Mouse (Mus musculus) midbrain, embryonic 11.5 days (tissue): ENCODE measurements around the gene Snrpd3. TPM values are rescaled to one million over a fixed set of nuclear protein-coding genes. Genes with fewer than 3 reads are reported as not detected.
A peak's percentile ranks its signal among the peaks of the same experiment; 100 is the strongest.
"Not testable (repeated sequence)": the region's sequence is repeated elsewhere in the genome, so short reads cannot be mapped to it uniquely, and the experiment has no call there.

Experiments used
- ATAC-seq: fragments of 200-750 bp; cut with Nextera tagmentation; 2 replicates; pipeline ENCODE4 v1.8.0; 2017; ENCODE audit warnings: moderate TSS enrichment, moderate library complexity; ENCODE audit not compliant: low FRiP score
- DNase-seq: peaks from one replicate; pipeline ENCODE4 v3.0.0; 2015; ENCODE audit warnings: low spot score; ENCODE audit errors: missing footprints
- H3K27ac ChIP-seq: fragments of 300-500 bp; sonication (generic); 2 replicates; pipeline ENCODE4 v1.5.1; 2014; ENCODE audit warnings: low read depth, low read length
- H3K27me3 ChIP-seq: fragments of 300-500 bp; sonication (generic); 2 replicates; pipeline ENCODE4 v1.6.1; 2014; ENCODE audit warnings: mild to moderate bottlenecking, low read length, moderate library complexity, mixed read lengths; ENCODE audit not compliant: control insufficient read depth, insufficient read depth
- H3K36me3 ChIP-seq: fragments of 300-500 bp; sonication (generic); 2 replicates; pipeline ENCODE4 v1.6.1; 2014; ENCODE audit warnings: mild to moderate bottlenecking, low read length, moderate library complexity, mixed read lengths; ENCODE audit not compliant: control insufficient read depth, insufficient read depth
- H3K4me1 ChIP-seq: fragments of 300-500 bp; sonication (generic); 2 replicates; pipeline ENCODE4 v1.6.1; 2014; ENCODE audit warnings: low read length; ENCODE audit not compliant: control insufficient read depth, insufficient read depth
- H3K4me2 ChIP-seq: fragments of 300-500 bp; sonication (generic); 2 replicates; pipeline ENCODE4 v1.6.1; 2014; ENCODE audit warnings: mild to moderate bottlenecking, moderate library complexity
- H3K4me3 ChIP-seq: fragments of 300-500 bp; sonication (generic); 2 replicates; pipeline ENCODE4 v1.5.1; 2014; ENCODE audit warnings: low read depth, low read length
- H3K9ac ChIP-seq: fragments of 300-500 bp; sonication (generic); 2 replicates; pipeline ENCODE4 v1.6.1; 2014; ENCODE audit warnings: low read length
- H3K9me3 ChIP-seq: fragments of 300-500 bp; sonication (generic); 2 replicates; pipeline ENCODE4 v1.6.1; 2016; ENCODE audit warnings: low read length; ENCODE audit not compliant: control insufficient read depth
- WGBS: fragments of 180-500 bp; shearing (Covaris S2); extraction: QIAGEN DNeasy Blood & Tissue Kit; methylation state at CpG from one replicate; pipeline ENCODE4 v1.1.7; 2014; 5-methylcytosine and 5-hydroxymethylcytosine counted together
- polyA plus RNA-seq: library from polyadenylated mRNA; unstranded; fragments of >200 nt; fragmentation: Nextera tagmentation; extraction: Ambion mirVana; gene quantifications from 2 replicates; pipeline ENCODE4 v1.2.1, GENCODE M21; 2014

Snrpd3 gene
- polyA plus RNA-seq, 1 experiment from 2014 or later: 208 TPM

DNA sequence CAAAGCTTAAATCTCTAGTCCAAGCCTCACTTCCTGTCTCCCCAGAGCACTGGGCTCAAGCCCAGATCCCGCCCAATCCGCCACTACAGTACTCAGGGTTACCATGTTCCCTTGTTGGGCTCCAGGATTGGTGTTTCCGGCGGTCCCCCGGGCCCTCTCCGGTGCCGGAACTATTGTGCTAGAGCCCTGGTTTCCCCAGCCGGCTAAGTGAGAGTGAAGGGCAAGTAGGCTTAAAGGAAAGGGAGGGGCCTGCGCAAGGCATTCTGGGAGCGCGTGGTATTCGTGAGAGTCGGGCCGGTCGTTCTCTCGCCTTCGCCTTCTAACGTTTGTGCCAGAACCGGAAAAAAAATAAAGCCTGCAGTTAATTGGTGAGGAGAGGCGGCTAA is 400 bp downstream of the Snrpd3 start, which contains the start of gene Gucd1:
Gene Gucd1, minus strand, starts transcription at position 215 of the 386 bp plus-strand sequence.
- ATAC-seq (peak; percentile 90), DNase-seq (peak; percentile 99)
- under 1% methylated on average over 20 of the region's 20 CpGs for WGBS
- Histone ChIP-seq H3K9ac (peak within 1 kb of the TSS; percentile 76), H3K4me1 (peaks cover 14% of the 10 kb centered on the region), H3K4me3 (peak within 1 kb of the TSS; percentile 71), H3K27me3 (no peaks in the 10 kb centered on the region), H3K9me3 (no peaks in the 10 kb centered on the region), H3K36me3 (peaks cover 4% of the 10 kb centered on the region), H3K27ac (peak within 1 kb of the TSS; percentile 92), H3K4me2 (peak within 1 kb of the TSS; percentile 69)

DNA sequence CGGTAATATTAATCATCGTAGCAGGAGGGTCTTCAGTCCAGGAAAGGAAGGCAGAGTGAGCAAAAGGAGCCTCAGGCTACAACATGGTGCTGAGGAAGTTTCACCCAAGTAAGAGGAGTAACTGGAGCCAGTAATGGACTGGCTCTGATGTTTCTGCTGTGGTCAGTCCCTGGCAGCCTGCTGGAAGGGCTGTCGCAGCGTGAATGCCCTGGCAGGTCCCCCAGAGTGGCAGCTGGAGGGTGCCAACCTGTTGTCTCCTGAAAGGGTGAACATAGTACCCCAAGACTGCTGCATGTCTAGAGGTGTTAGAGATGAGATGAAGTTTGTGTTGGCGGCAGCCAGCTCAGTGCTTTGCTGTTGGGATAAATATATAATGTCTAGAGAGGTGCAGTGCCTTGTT is 3.2 kb downstream of the Snrpd3 start:
- H3K27me3 ChIP-seq: no peaks in the 10 kb centered on the region
- H3K36me3 ChIP-seq: peaks cover 16% of the 10 kb centered on the region
- no peak overlapping the region for H3K9ac ChIP-seq
- H3K4me3 ChIP-seq: no peak overlapping the region
- H3K27ac ChIP-seq: no peak overlapping the region
- H3K4me1 ChIP-seq: peaks cover 14% of the 10 kb centered on the region
- ATAC-seq (no peak), DNase-seq (no peak)
- H3K4me2 ChIP-seq: no peak overlapping the region
- no peaks in the 10 kb centered on the region for H3K9me3 ChIP-seq
- 92% methylated on average over 5 of the region's 5 CpGs for WGBS

- Histone ChIP-seq H3K27me3 (no peaks in the 10 kb centered on the region), H3K27ac (no peak overlapping the region), H3K9me3 (no peaks in the 10 kb centered on the region), H3K36me3 (peaks cover 16% of the 10 kb centered on the region), H3K4me2 (no peak overlapping the region), H3K9ac (no peak overlapping the region), H3K4me1 (peaks cover 4% of the 10 kb centered on the region; the same call in 1 of the 2 replicates), H3K4me3 (no peak overlapping the region)
- ATAC-seq (no peak), DNase-seq (no peak)
- WGBS: 92% methylated on average over 4 of the region's 4 CpGs
Measured at GRCm38 (mm10) chr10:75521643-75522042, 4.3 kb downstream of the Snrpd3 start.

DNA sequence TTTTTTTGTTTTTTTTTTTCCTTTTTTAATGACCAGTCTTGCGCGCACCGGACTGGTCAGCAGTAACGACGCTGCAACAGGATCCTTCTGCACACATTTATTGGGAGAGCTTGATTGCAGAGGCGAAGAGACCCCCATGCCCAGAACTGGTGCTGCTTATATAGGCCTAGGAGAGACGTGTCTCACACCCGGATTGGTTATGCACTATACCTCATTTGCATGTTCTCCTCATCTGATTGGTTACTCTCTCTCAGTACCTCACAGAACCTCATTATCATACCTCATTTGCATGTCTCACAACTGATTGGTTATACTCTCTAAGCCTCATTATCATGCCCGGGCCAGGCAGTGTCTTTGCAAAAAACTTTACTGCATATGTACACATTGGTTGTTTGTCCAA is 8.1 kb downstream of the Snrpd3 start:
- not testable (repeated sequence) for H3K9me3 ChIP-seq, ATAC-seq, DNase-seq, H3K4me2 ChIP-seq, H3K9ac ChIP-seq, H3K4me3 ChIP-seq, H3K27ac ChIP-seq, H3K27me3 ChIP-seq, H3K4me1 ChIP-seq
- 95% methylated on average over 9 of the region's 9 CpGs for whole genome bisulfite sequencing
- H3K36me3 ChIP-seq: peaks cover 16% of the 10 kb centered on the region

DNA sequence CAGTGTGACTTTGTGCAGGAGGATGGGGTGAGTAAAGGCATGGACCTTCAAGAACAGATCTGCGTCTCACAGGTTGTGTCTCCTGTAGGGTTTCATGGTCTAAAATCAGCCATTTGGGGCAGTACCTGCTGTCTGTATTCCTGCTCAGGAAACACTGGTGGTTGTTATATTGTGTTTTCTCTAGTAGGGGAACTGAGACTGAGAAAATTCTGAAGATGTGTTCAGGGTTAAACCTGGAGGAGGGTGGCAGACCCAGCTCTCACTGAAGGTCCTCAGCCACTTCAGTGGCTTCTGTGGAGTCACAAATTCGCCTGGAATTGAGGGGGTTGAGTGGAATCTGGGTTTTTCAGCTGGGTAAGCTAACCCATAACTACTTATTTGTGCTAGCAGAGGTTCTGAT is 13.0 kb downstream of the Snrpd3 start:
- H3K9me3 ChIP-seq: no peaks in the 10 kb centered on the region
- DNase-seq (no peak), ATAC-seq (no peak)
- H3K4me2 ChIP-seq: no peak overlapping the region
- no peak overlapping the region for H3K27ac ChIP-seq
- WGBS: 87% methylated on average over 2 of the region's 2 CpGs
- no peak overlapping the region for H3K4me3 ChIP-seq
- peaks cover 9% of the 10 kb centered on the region for H3K36me3 ChIP-seq
- no peaks in the 10 kb centered on the region for H3K27me3 ChIP-seq
- no peak overlapping the region for H3K9ac ChIP-seq
- no peaks in the 10 kb centered on the region for H3K4me1 ChIP-seq

DNA sequence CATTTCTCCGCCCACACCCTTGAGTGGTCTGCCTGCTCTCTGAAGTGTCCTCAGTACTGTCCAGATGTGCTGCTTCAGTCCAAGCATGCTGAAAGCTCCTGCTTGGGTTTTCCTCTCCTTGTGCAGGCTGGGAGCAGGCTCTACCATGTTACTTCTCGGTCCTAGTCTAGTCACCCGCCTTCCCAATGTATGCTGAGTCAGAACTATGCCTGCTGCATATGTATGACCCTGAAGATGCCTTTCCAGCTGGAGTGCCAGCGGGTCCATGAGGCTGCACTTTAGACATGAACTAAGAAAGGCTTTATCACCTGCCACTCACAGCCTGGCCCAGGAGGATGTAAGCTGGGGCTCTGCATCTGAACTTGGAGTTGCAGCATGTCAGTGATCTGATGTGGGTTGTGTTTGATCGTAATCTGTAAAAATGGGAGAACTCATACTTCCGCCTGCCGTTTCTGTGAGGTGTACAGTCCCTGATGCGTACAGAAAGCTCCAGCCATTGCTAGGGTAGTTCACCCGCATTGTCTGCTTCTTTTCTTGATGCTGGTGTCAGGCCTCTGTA is 14.3 kb downstream of the Snrpd3 start:
- Histone ChIP-seq H3K4me3 (no peak overlapping the region), H3K27ac (no peak overlapping the region), H3K9ac (no peak overlapping the region), H3K4me1 (no peaks in the 10 kb centered on the region), H3K36me3 (peaks cover 18% of the 10 kb centered on the region), H3K4me2 (no peak overlapping the region), H3K9me3 (no peaks in the 10 kb centered on the region), H3K27me3 (no peaks in the 10 kb centered on the region)
- WGBS: 91% methylated on average over 9 of the region's 9 CpGs
- no peak for DNase-seq
- ATAC-seq: no peak

GRCm38 (mm10) chr10:75534216-75534615 is 16.9 kb downstream of the Snrpd3 start:
- DNase-seq (no peak), ATAC-seq (no peak)
- Histone ChIP-seq H3K27ac (no peak overlapping the region), H3K4me3 (no peak overlapping the region), H3K27me3 (no peaks in the 10 kb centered on the region), H3K9me3 (no peaks in the 10 kb centered on the region), H3K9ac (no peak overlapping the region), H3K36me3 (peaks cover 18% of the 10 kb centered on the region), H3K4me1 (no peaks in the 10 kb centered on the region), H3K4me2 (no peak overlapping the region)
- WGBS: 91% methylated on average over 8 of the region's 8 CpGs

- Histone ChIP-seq H3K9me3 (no peaks in the 10 kb centered on the region), H3K36me3 (peaks cover 18% of the 10 kb centered on the region), H3K27ac (no peak overlapping the region), H3K4me3 (no peak overlapping the region), H3K27me3 (no peaks in the 10 kb centered on the region), H3K4me1 (no peaks in the 10 kb centered on the region), H3K9ac (no peak overlapping the region), H3K4me2 (no peak overlapping the region)
- DNase-seq: no peak
- ATAC-seq: no peak
- 89% methylated on average over 8 of the region's 8 CpGs for WGBS
Measured at GRCm38 (mm10) chr10:75534934-75535333, 17.6 kb downstream of the Snrpd3 start.

- DNase-seq: no peak
- Histone ChIP-seq H3K36me3 (peaks cover 18% of the 10 kb centered on the region), H3K27me3 (no peaks in the 10 kb centered on the region), H3K9me3 (no peaks in the 10 kb centered on the region), H3K4me2 (no peak overlapping the region), H3K4me1 (no peaks in the 10 kb centered on the region), H3K9ac (no peak overlapping the region), H3K4me3 (no peak overlapping the region), H3K27ac (no peak overlapping the region)
- 94% methylated on average over 2 of the region's 2 CpGs for WGBS
- no peak for ATAC-seq
Measured at GRCm38 (mm10) chr10:75535423-75535822, 18.1 kb downstream of the Snrpd3 start.
